Mouse (Mus musculus): ENCODE results near the gene Bace2. TPM values are rescaled to one million over a fixed set of nuclear protein-coding genes. Genes with fewer than 3 reads are reported as not detected.

The Bace2 gene
- polyA plus RNA-seq, 1 experiment: 1.6 TPM

- peak; percentile 31 for DNase-seq
- Histone ChIP-seq H3K4me1 (ENCODE audit: control insufficient read depth, insufficient read depth, low read length) (no peaks in the 10 kb centered on the region), H3K4me3 (ENCODE audit: insufficient read depth, low read depth, low read length) (no peak overlapping the region), H3K36me3 (ENCODE audit: control insufficient read depth, insufficient read depth, low read length) (no peaks in the 10 kb centered on the region), H3K27ac (ENCODE audit: insufficient read depth, low read depth, low read length) (no peak overlapping the region), H3K27me3 (replicated peaks; ENCODE audit: control insufficient read depth, insufficient read depth, low read length) (no peaks in the 10 kb centered on the region)
- TF ChIP-seq POLR2A (IDR thresholded peaks at IDR 0.05; ENCODE audit: low read depth, low read length): no peak
- TF ChIP-seq CTCF (conservative IDR thresholded peaks at IDR 0.05; ENCODE audit: insufficient read depth, insufficient read length, low read depth, low read length): no peak
- 66% methylated on average over 4 of the region's 4 CpGs for WGBS
Observed at GRCm38 (mm10) chr16:97370258-97370657, 13.7 kb downstream of the Bace2 start.

- WGBS: 65% methylated on average over 2 of the region's 2 CpGs
- Histone ChIP-seq H3K4me1 (ENCODE audit: control insufficient read depth, insufficient read depth, low read length) (no peaks in the 10 kb centered on the region), H3K27ac (ENCODE audit: insufficient read depth, low read depth, low read length) (no peak overlapping the region), H3K36me3 (ENCODE audit: control insufficient read depth, insufficient read depth, low read length) (no peaks in the 10 kb centered on the region), H3K27me3 (replicated peaks; ENCODE audit: control insufficient read depth, insufficient read depth, low read length) (no peaks in the 10 kb centered on the region), H3K4me3 (ENCODE audit: insufficient read depth, low read depth, low read length) (no peak overlapping the region)
- no peak for DNase-seq
- TF ChIP-seq POLR2A (IDR thresholded peaks at IDR 0.05; ENCODE audit: low read depth, low read length) (no peak), CTCF (conservative IDR thresholded peaks at IDR 0.05; ENCODE audit: insufficient read depth, insufficient read length, low read depth, low read length) (no peak)
Observed at GRCm38 (mm10) chr16:97387955-97388354, 31.4 kb downstream of the Bace2 start.

DNA sequence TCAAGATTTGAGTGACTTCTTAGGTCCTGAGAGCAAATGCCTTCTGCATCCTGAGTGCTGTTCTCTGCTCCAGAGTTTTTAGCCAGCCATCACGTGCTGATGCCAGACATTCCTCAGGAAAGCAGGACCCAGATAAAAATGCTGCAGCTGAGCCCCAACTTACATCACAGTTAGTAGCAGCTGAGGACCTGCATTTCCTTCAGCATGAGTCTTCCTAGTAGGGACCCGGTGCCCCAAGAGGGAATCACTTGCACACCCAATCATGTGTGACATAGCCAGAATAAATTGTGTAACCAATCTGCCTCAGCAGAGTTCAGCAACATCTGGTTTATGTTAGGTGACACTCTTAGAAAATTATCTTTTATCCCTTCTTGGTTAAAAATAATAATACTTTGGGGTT, 34.7 kb downstream of the Bace2 start:
- Histone ChIP-seq H3K4me1 (ENCODE audit: control insufficient read depth, insufficient read depth, low read length) (no peaks in the 10 kb centered on the region), H3K27me3 (replicated peaks; ENCODE audit: control insufficient read depth, insufficient read depth, low read length) (no peaks in the 10 kb centered on the region), H3K36me3 (ENCODE audit: control insufficient read depth, insufficient read depth, low read length) (no peaks in the 10 kb centered on the region), H3K27ac (ENCODE audit: insufficient read depth, low read depth, low read length) (no peak overlapping the region), H3K4me3 (ENCODE audit: insufficient read depth, low read depth, low read length) (no peak overlapping the region)
- TF ChIP-seq CTCF (conservative IDR thresholded peaks at IDR 0.05; ENCODE audit: insufficient read depth, insufficient read length, low read depth, low read length): no peak
- no peak for TF ChIP-seq POLR2A (IDR thresholded peaks at IDR 0.05; ENCODE audit: low read depth, low read length)
- peak; percentile 12 for DNase-seq
- whole genome bisulfite sequencing: 10% methylated on average over 2 of the region's 2 CpGs

- 49% methylated on average over 3 of the region's 3 CpGs for WGBS
- no peak for DNase-seq
Observed at GRCm38 (mm10) chr16:97391701-97392384, 35.3 kb downstream of the Bace2 start.

DNA sequence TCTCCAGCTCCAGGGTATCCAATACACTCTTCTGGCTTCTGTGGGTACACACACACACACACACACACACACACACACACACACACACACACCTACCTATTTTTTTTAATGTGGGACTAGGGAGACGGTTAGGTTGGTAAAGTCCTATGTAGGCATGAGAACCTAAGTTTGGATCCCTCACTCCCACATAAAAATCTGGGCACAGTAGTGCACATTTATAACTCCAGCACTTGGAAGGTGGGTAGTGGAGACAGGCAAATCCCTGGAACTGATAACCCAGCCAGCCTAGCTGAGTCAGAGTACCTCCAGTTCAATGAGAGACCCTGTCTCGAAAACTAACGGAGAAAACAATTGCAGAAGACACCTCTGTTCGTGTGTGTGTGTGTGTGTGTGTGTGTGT, 39.9 kb downstream of the Bace2 start:
- Histone ChIP-seq H3K27me3 (replicated peaks; ENCODE audit: control insufficient read depth, insufficient read depth, low read length) (no peaks in the 10 kb centered on the region), H3K27ac (ENCODE audit: insufficient read depth, low read depth, low read length) (no peak overlapping the region), H3K4me1 (ENCODE audit: control insufficient read depth, insufficient read depth, low read length) (no peaks in the 10 kb centered on the region; the same call in 1 of the 2 replicates), H3K36me3 (ENCODE audit: control insufficient read depth, insufficient read depth, low read length) (no peaks in the 10 kb centered on the region), H3K4me3 (ENCODE audit: insufficient read depth, low read depth, low read length) (no peak overlapping the region)
- WGBS: 93% methylated on average over 4 of the region's 4 CpGs
- TF ChIP-seq POLR2A (IDR thresholded peaks at IDR 0.05; ENCODE audit: low read depth, low read length) (no peak), CTCF (conservative IDR thresholded peaks at IDR 0.05; ENCODE audit: insufficient read depth, insufficient read length, low read depth, low read length) (no peak)
- no peak for DNase-seq

More at GRCm38 (mm10) chr16:97391701-97392384, 35.3 kb downstream of the Bace2 start:
- H3K27me3 ChIP-seq (replicated peaks; ENCODE audit: control insufficient read depth, insufficient read depth, low read length): no peaks in the 10 kb centered on the region
- H3K4me1 ChIP-seq (ENCODE audit: control insufficient read depth, insufficient read depth, low read length): no peaks in the 10 kb centered on the region
- no peak overlapping the region for H3K27ac ChIP-seq (ENCODE audit: insufficient read depth, low read depth, low read length)
- no peaks in the 10 kb centered on the region for H3K36me3 ChIP-seq (ENCODE audit: control insufficient read depth, insufficient read depth, low read length)
- H3K4me3 ChIP-seq (ENCODE audit: insufficient read depth, low read depth, low read length): no peak overlapping the region
- TF ChIP-seq POLR2A (IDR thresholded peaks at IDR 0.05; ENCODE audit: low read depth, low read length): no peak
- TF ChIP-seq CTCF (conservative IDR thresholded peaks at IDR 0.05; ENCODE audit: insufficient read depth, insufficient read length, low read depth, low read length): no peak

DNA sequence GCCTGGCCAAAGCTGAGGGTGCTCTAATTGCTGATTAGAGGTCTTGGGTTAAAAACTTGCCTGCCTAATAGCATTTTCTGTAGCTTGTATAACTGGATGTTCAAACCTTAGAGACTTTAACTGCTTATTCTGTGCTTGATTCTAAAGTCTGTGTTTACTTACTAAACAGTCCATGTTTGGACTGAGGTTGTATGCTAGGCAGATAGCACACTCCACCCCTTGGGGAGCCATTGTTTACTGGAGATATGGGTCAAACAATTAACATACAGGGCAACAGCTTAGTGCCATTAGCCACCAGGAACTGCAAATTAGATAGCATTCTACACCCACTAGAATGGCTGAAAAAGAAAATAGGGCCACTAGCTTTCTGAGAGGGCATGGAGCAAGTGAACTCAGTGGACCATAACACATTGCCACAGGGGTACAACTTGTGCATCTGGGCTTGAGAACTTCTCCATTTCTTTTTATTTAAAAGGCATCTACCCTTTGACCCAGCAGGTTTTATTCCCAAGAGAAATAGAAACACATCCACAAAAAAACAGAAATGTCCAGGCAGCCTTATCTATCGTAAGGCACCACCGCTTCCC, 41.5 kb downstream of the Bace2 start:
- 69% methylated on average over 2 of the region's 2 CpGs for WGBS
- H3K4me1 ChIP-seq (ENCODE audit: control insufficient read depth, insufficient read depth, low read length): no peaks in the 10 kb centered on the region; the same call in 1 of the 2 replicates
- H3K27ac ChIP-seq (ENCODE audit: insufficient read depth, low read depth, low read length): no peak overlapping the region
- peak; percentile 58 for DNase-seq
- H3K27me3 ChIP-seq (replicated peaks; ENCODE audit: control insufficient read depth, insufficient read depth, low read length): no peaks in the 10 kb centered on the region
- TF ChIP-seq CTCF (conservative IDR thresholded peaks at IDR 0.05; ENCODE audit: insufficient read depth, insufficient read length, low read depth, low read length): no peak
- TF ChIP-seq POLR2A (IDR thresholded peaks at IDR 0.05; ENCODE audit: low read depth, low read length): no peak
- H3K4me3 ChIP-seq (ENCODE audit: insufficient read depth, low read depth, low read length): no peak overlapping the region
- H3K36me3 ChIP-seq (ENCODE audit: control insufficient read depth, insufficient read depth, low read length): no peaks in the 10 kb centered on the region

DNA sequence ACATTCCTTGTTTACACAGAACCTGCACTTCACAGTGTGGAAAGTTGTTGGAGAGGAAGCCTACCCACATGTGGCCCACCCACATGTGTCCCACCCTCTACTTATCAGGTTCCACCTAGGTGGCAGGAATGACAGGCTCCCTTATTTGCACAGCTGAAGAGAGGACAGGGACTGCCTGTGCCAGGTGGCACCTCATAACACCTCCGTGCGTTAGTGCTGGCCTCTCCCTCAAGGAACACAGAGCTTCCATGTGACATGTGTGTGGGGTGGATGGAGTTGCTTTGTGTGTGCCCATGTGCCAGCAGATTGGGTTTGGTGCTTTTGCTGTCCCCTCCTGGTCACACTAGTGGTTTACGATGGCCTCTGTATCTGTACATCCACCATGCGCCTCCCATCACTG, 43.4 kb downstream of the Bace2 start:
- WGBS: 93% methylated on average over 4 of the region's 4 CpGs
- Histone ChIP-seq H3K4me1 (ENCODE audit: control insufficient read depth, insufficient read depth, low read length) (no peaks in the 10 kb centered on the region; the same call in 1 of the 2 replicates), H3K36me3 (ENCODE audit: control insufficient read depth, insufficient read depth, low read length) (no peaks in the 10 kb centered on the region), H3K4me3 (ENCODE audit: insufficient read depth, low read depth, low read length) (no peak overlapping the region), H3K27me3 (replicated peaks; ENCODE audit: control insufficient read depth, insufficient read depth, low read length) (no peaks in the 10 kb centered on the region), H3K27ac (ENCODE audit: insufficient read depth, low read depth, low read length) (no peak overlapping the region)
- TF ChIP-seq POLR2A (IDR thresholded peaks at IDR 0.05; ENCODE audit: low read depth, low read length) (no peak), CTCF (conservative IDR thresholded peaks at IDR 0.05; ENCODE audit: insufficient read depth, insufficient read length, low read depth, low read length) (no peak)
- no peak for DNase-seq
